Mouse (Mus musculus) thymus, adult 2 months (tissue): ENCODE measurements around the gene Gne.

Source experiments
- CTCF ChIP-seq: fragments of 200-500 bp; IDR thresholded peaks from 2 replicates; pipeline ENCODE4 v1.5.1; 2012; ENCODE audit warnings: mild to moderate bottlenecking, control low read depth, low read length, moderate library complexity, borderline replicate concordance; ENCODE audit not compliant: control insufficient read depth, poor library complexity, insufficient read depth; ENCODE audit errors: extremely low read depth
- POLR2A ChIP-seq: fragments of 200-500 bp; IDR thresholded peaks from 2 replicates; pipeline ENCODE4 v1.6.1; 2012; ENCODE audit warnings: mild to moderate bottlenecking, low read length, control low read depth, moderate library complexity; ENCODE audit not compliant: control insufficient read depth, poor library complexity, insufficient read depth; ENCODE audit errors: extremely low read depth

DNA sequence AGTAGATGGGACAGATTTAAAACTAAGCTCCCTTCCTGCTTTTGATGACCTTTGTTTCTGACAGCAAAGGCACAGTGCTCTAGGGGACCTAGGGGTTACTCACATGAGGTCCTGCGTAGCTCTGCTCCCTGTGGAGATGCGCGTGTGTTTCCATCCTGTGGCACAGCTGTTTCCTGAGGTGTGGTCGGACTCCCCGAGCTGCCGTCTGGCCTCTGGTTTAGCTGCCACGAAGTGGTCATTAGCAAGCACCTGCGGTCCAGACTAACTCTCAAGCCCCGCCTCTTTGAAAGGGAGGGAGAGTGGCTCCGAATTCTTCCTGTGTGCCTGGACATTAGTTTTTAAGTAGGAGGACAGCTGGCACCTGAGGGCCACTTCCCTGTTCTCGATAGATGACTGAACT, at the start of gene Gne:
- no peak for TF ChIP-seq POLR2A
- TF ChIP-seq CTCF, result no peak
